Mouse (Mus musculus) embryonic facial prominence, embryonic 14.5 days (tissue): ENCODE data around the gene Apof. TPM values are rescaled to one million over a fixed set of nuclear protein-coding genes. Genes with fewer than 3 reads are reported as not detected.

Source experiments
- ATAC-seq: fragments of 200-750 bp; cut with Nextera tagmentation; 2 replicates; pipeline ENCODE4 v1.8.0; 2017; ENCODE audit warnings: low read depth, moderate number of reproducible peaks, moderate TSS enrichment
- DNase-seq: peaks from one replicate; pipeline ENCODE4 v3.0.0-alpha.2; 2015; ENCODE audit warnings: low spot score
- H3K27ac ChIP-seq: fragments of 300-500 bp; sonication (generic); replicated peaks from 2 replicates; pipeline ENCODE4 v1.5.1; 2014; ENCODE audit warnings: low read depth, mild to moderate bottlenecking, low read length, moderate library complexity
- H3K27me3 ChIP-seq: fragments of 300-500 bp; sonication (generic); replicated peaks from 2 replicates; pipeline ENCODE4 v1.6.1; 2014; ENCODE audit warnings: low read length; ENCODE audit not compliant: control insufficient read depth, insufficient read depth
- H3K36me3 ChIP-seq: fragments of 300-500 bp; sonication (generic); 2 replicates; pipeline ENCODE4 v1.6.1; 2014; ENCODE audit warnings: low read length, mixed read lengths; ENCODE audit not compliant: control insufficient read depth, insufficient read depth
- H3K4me1 ChIP-seq: fragments of 300-500 bp; sonication (generic); 2 replicates; pipeline ENCODE4 v1.6.1; 2014; ENCODE audit warnings: antibody characterized with exemption, low read length; ENCODE audit not compliant: control insufficient read depth, insufficient read depth
- H3K4me2 ChIP-seq: fragments of 300-500 bp; sonication (generic); 2 replicates; pipeline ENCODE4 v1.6.1; 2014; ENCODE audit warnings: low read depth, mild to moderate bottlenecking, low read length, moderate library complexity, mixed read lengths
- H3K4me3 ChIP-seq: fragments of 300-500 bp; sonication (generic); 2 replicates; pipeline ENCODE4 v1.5.1; 2014; ENCODE audit warnings: low read depth, mild to moderate bottlenecking, low read length
- H3K9ac ChIP-seq: fragments of 300-500 bp; sonication (generic); 2 replicates; pipeline ENCODE4 v1.6.1; 2014; ENCODE audit warnings: low read depth, mild to moderate bottlenecking, low read length, moderate library complexity, mixed read lengths
- H3K9me3 ChIP-seq: fragments of 300-500 bp; sonication (generic); 2 replicates; pipeline ENCODE4 v1.6.1; 2016; ENCODE audit warnings: low read length; ENCODE audit not compliant: control insufficient read depth
- WGBS: fragments of 180-500 bp; shearing (Covaris S2); extraction: QIAGEN DNeasy Blood & Tissue Kit; methylation state at CpG from one replicate; pipeline ENCODE4 v1.1.7; 2014; 5-methylcytosine and 5-hydroxymethylcytosine counted together
- polyA plus RNA-seq: library from polyadenylated mRNA; unstranded; fragments of >200 nt; fragmentation: Nextera tagmentation; extraction: Ambion mirVana; gene quantifications from 2 replicates; pipeline ENCODE4 v1.2.1, GENCODE M21; 2014

The Apof gene
- polyA plus RNA-seq, 1 experiment from 2014 or later: not detected

- ATAC-seq (no peak), DNase-seq (no peak)
- Histone ChIP-seq H3K4me1 (0 out of 2 replicates have a peak, but pooled peaks cover 6% of the 10 kb centered on the region), H3K4me3 (no peak overlapping the region), H3K27ac (no peak overlapping the region), H3K27me3 (no peaks in the 10 kb centered on the region), H3K36me3 (no peaks in the 10 kb centered on the region), H3K4me2 (no peak overlapping the region), H3K9ac (peak overlapping the region; percentile 26; the same call in 1 of the 2 replicates), H3K9me3 (no peaks in the 10 kb centered on the region)
- 55% methylated on average over 6 of the region's 6 CpGs for WGBS
Observed at GRCm38 (mm10) chr10:128298243-128298642, 29.8 kb downstream of the Apof start.

DNA sequence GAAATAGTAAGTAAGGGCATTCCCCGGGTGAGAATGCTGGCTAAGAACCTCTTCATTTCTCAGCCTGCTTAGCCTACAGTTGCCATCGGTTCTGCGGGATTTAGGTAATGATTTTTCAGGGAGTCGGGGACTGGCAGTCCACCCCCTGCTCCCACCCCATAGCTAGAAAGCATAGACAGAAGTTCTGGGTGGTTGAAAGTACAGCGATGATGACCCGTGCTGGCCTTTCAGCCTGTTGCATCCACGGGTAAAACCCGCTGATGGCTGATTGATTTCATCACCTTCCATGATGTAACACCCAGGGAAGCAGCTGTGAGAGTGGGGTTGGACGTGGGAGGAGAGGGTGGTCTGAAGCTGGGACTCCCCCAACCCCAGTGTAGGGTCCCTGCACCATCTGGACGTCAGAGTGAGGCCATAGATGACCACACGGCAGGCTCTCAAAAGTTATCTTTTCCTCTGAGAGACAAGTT is 30.3 kb downstream of the Apof start, which contains the start of gene Il23a:
Gene Il23a, minus strand, starts transcription at position 51 of the 470 bp plus-strand sequence.
- Histone ChIP-seq H3K27ac (no peak within 1 kb of the TSS), H3K4me2 (no peak within 1 kb of the TSS), H3K9me3 (no peaks in the 10 kb centered on the region), H3K9ac (peak within 1 kb of the TSS; percentile 26; the same call in 1 of the 2 replicates), H3K4me3 (no peak within 1 kb of the TSS), H3K4me1 (peaks cover 6% of the 10 kb centered on the region; the same call in 1 of the 2 replicates), H3K36me3 (no peaks in the 10 kb centered on the region), H3K27me3 (no peaks in the 10 kb centered on the region)
- DNase-seq (no peak), ATAC-seq (no peak)
- 79% methylated on average over 11 of the region's 11 CpGs for WGBS

DNA sequence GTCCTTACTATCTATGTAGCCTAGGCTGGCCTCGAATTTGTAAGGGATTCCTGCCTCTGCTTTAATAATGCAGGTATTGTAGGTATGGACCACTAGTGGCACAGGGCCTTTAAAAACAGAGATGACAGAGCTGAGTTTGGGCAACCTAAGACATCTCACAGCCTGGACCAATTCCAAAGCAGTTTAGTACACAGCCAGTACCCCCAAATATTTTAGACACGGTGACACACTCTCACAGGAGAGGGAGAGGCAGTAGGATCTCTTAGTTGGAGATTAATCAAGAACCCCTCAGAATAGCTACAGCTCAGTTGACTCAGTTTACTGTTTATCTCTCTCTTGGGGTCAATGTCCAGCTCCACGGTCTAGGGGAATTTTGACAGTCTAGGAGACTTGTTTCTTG is 33.9 kb downstream of the Apof start:
- peak overlapping the region; percentile 78 for H3K4me2 ChIP-seq
- DNase-seq: no peak

GRCm38 (mm10) chr10:128302785-128303125 is 34.3 kb downstream of the Apof start:
- H3K27me3 ChIP-seq: no peaks in the 10 kb centered on the region
- H3K27ac ChIP-seq: peak overlapping the region; percentile 97
- WGBS: under 1% methylated on average over 9 of the region's 9 CpGs
- peak overlapping the region; percentile 90 for H3K9ac ChIP-seq
- no peak for DNase-seq
- no peaks in the 10 kb centered on the region for H3K9me3 ChIP-seq
- H3K4me2 ChIP-seq: peak overlapping the region; percentile 78
- peaks cover 7% of the 10 kb centered on the region; the same call in 1 of the 2 replicates for H3K36me3 ChIP-seq
- ATAC-seq: peak; percentile 27
- H3K4me3 ChIP-seq: peak overlapping the region; percentile 71
- H3K4me1 ChIP-seq: peaks cover 13% of the 10 kb centered on the region; the same call in 1 of the 2 replicates

More for the DNA sequence above, 33.9 kb downstream of the Apof start:
- Histone ChIP-seq H3K27ac (peak overlapping the region; percentile 97), H3K4me1 (peaks cover 13% of the 10 kb centered on the region; the same call in 1 of the 2 replicates), H3K36me3 (0 out of 2 replicates have a peak, but pooled peaks cover 7% of the 10 kb centered on the region), H3K4me3 (peak overlapping the region; percentile 71), H3K27me3 (no peaks in the 10 kb centered on the region), H3K9me3 (no peaks in the 10 kb centered on the region), H3K9ac (peak overlapping the region; percentile 90)
- 34% methylated on average over 3 of the region's 3 CpGs for WGBS
- ATAC-seq: no peak

- peak within 1 kb of the TSS; percentile 90 for H3K9ac ChIP-seq
- H3K9me3 ChIP-seq: no peaks in the 10 kb centered on the region
- H3K27me3 ChIP-seq: no peaks in the 10 kb centered on the region
- H3K27ac ChIP-seq: peak within 1 kb of the TSS; percentile 97
- peak within 1 kb of the TSS; percentile 71 for H3K4me3 ChIP-seq
- WGBS: 1% methylated on average over 37 of the region's 37 CpGs
- H3K4me1 ChIP-seq: peaks cover 13% of the 10 kb centered on the region; the same call in 1 of the 2 replicates
- H3K4me2 ChIP-seq: peak within 1 kb of the TSS; percentile 78
- ATAC-seq (peak; percentile 100), DNase-seq (peak; percentile 99)
- peaks cover 13% of the 10 kb centered on the region; the same call in 1 of the 2 replicates for H3K36me3 ChIP-seq
Observed at GRCm38 (mm10) chr10:128303126-128304021, 34.9 kb downstream of the Apof start, which contains the start of gene Pan2. Pan2 (plus strand) TSS chr10:128303335.

GRCm38 (mm10) chr10:128309654-128310053 is 41.2 kb downstream of the Apof start:
- WGBS: 85% methylated on average over 7 of the region's 7 CpGs
- H3K4me1 ChIP-seq: no peaks in the 10 kb centered on the region
- no peak overlapping the region for H3K27ac ChIP-seq
- no peak overlapping the region for H3K9ac ChIP-seq
- no peaks in the 10 kb centered on the region for H3K9me3 ChIP-seq
- peaks cover 69% of the 10 kb centered on the region for H3K36me3 ChIP-seq
- DNase-seq (no peak), ATAC-seq (no peak)
- no peaks in the 10 kb centered on the region for H3K27me3 ChIP-seq
- H3K4me2 ChIP-seq: no peak overlapping the region
- H3K4me3 ChIP-seq: no peak overlapping the region

DNA sequence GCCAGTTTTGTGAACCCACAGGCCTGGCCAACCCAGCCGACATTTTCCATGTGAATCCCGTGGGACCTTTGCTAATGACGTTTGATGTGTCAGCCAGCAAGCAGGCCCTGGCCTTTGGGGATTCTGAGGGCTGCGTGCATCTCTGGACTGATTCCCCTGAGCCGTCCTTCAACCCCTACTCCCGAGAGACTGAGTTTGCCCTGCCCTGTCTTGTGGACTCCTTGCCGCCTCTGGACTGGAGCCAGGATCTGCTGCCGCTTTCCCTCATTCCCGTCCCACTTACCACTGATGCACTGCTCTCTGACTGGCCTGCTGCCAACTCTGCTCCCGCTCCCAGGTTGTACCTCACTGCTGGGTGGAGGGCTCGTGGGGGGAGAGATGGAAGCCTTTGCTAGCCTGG is 41.7 kb downstream of the Apof start:
- WGBS: 60% methylated on average over 11 of the region's 11 CpGs
- peaks cover 75% of the 10 kb centered on the region for H3K36me3 ChIP-seq
- H3K9ac ChIP-seq: peak overlapping the region; percentile 37; the same call in 1 of the 2 replicates
- H3K4me3 ChIP-seq: no peak overlapping the region
- no peaks in the 10 kb centered on the region for H3K4me1 ChIP-seq
- no peaks in the 10 kb centered on the region for H3K27me3 ChIP-seq
- H3K4me2 ChIP-seq: no peak overlapping the region
- ATAC-seq (peak; percentile 79), DNase-seq (peak; percentile 65)
- H3K27ac ChIP-seq: no peak overlapping the region
- H3K9me3 ChIP-seq: no peaks in the 10 kb centered on the region

- no peak overlapping the region for H3K27ac ChIP-seq
- H3K4me1 ChIP-seq: no peaks in the 10 kb centered on the region
- ATAC-seq: no peak
- no peak for DNase-seq
- no peak overlapping the region for H3K4me2 ChIP-seq
- H3K27me3 ChIP-seq: no peaks in the 10 kb centered on the region
- no peak overlapping the region for H3K9ac ChIP-seq
- H3K4me3 ChIP-seq: no peak overlapping the region
- H3K36me3 ChIP-seq: peaks cover 79% of the 10 kb centered on the region
- no peaks in the 10 kb centered on the region for H3K9me3 ChIP-seq
- 84% methylated on average over 4 of the region's 4 CpGs for WGBS
Observed at GRCm38 (mm10) chr10:128310902-128311301, 42.4 kb downstream of the Apof start.
